Mouse (Mus musculus): ENCODE measurements around the gene 1810009A15Rik. TPM values are rescaled to one million over a fixed set of nuclear protein-coding genes. Genes with fewer than 3 reads are reported as not detected.

1810009A15Rik gene
- polyA plus RNA-seq, 1 experiment from 2014 or later = 43.1 TPM

DNA sequence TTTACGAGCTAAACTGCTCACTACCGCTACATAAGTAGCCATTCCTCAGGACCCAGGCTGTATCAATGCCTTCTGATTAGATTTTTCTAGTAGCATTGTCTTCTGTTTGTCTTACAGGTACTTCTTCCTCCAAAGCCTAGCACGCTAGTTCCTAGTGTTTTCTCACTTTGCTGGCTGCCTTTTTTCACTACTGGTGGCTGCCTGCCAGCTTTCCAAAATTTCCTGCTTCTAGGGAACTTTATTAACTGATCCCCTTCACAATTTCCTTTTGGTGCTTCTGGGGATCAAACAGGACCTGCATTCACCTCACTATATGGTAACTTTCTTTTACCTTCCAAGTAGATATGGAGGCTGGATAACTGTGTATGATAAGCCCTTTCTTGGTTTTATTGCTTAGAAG, 10.4 kb downstream of the 1810009A15Rik start:
- peak overlapping the region; percentile 87; the same call in 1 of the 2 replicates for H3K9ac ChIP-seq (replicated peaks; ENCODE audit: low read length)
- peak overlapping the region; percentile 85 for H3K4me3 ChIP-seq (replicated peaks; ENCODE audit: low read depth, low read length)
- DNase-seq (no peak), ATAC-seq (ENCODE audit: low FRiP score, low TSS enrichment) (no peak)
- peaks cover 39% of the 10 kb centered on the region for H3K36me3 ChIP-seq (ENCODE audit: control insufficient read depth, insufficient read depth, low read length)
- H3K9me3 ChIP-seq (ENCODE audit: control insufficient read depth, low read length) = no peaks in the 10 kb centered on the region
- peaks cover 14% of the 10 kb centered on the region for H3K4me1 ChIP-seq (ENCODE audit: control insufficient read depth, insufficient read depth, low read length)
- H3K27ac ChIP-seq (replicated peaks; ENCODE audit: low read depth, low read length) = no peak overlapping the region
- 70% methylated on average over 3 of the region's 3 CpGs for WGBS
- no peaks in the 10 kb centered on the region for H3K27me3 ChIP-seq (ENCODE audit: control insufficient read depth, insufficient read depth, low read length)
- H3K4me2 ChIP-seq (ENCODE audit: low read length) = peak overlapping the region; percentile 75

DNA sequence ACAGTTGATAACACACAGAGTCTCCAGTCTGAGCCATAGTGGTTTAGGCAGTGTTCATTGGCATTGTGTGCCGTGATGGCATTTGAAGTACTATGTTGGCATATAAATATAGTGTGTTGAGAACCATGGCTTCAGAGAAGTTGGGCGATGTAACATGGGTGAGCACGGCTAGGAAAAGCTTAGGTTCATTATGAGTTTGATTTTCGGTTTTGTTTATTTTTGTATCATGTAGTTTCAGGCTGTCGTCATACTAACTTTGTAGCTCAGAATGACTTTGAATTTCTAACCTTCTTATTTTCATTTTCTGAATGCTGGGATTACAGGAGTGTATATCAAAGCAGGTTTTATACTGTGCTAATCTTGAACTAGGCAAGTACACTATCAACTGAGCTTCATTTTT, 14.8 kb downstream of the 1810009A15Rik start:
- 96% methylated on average over 5 of the region's 5 CpGs for WGBS
- H3K36me3 ChIP-seq (ENCODE audit: control insufficient read depth, insufficient read depth, low read length) = peaks cover 62% of the 10 kb centered on the region
- no peak overlapping the region for H3K4me2 ChIP-seq (ENCODE audit: low read length)
- no peak overlapping the region for H3K27ac ChIP-seq (replicated peaks; ENCODE audit: low read depth, low read length)
- H3K4me1 ChIP-seq (ENCODE audit: control insufficient read depth, insufficient read depth, low read length) = peaks cover 7% of the 10 kb centered on the region; the same call in 1 of the 2 replicates
- no peak overlapping the region for H3K4me3 ChIP-seq (replicated peaks; ENCODE audit: low read depth, low read length)
- H3K9ac ChIP-seq (replicated peaks; ENCODE audit: low read length) = no peak overlapping the region
- H3K27me3 ChIP-seq (ENCODE audit: control insufficient read depth, insufficient read depth, low read length) = no peaks in the 10 kb centered on the region
- no peak for ATAC-seq (ENCODE audit: low FRiP score, low TSS enrichment)
- H3K9me3 ChIP-seq (ENCODE audit: control insufficient read depth, low read length) = no peaks in the 10 kb centered on the region
- no peak for DNase-seq

DNA sequence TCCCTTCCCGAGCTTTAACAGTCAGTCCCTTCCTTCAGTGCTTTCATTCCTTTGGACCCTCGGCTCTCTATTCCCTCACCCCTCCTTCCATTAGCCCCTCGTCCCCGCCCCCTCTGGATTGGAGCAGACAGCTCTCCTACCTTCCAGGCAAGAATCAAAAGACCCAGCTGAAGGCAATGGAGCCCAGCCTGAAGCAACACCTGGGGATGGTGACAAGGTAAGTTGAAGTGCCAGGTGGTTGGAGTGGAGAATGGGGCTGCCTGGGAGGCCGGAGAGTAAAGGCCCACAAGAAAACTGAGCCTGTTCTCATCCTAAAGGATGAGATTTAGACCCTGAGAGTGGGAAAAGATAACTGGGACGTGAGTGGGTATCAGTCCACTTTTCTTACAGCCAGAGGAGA, 19.9 kb downstream of the 1810009A15Rik start:
- 93% methylated on average over 6 of the region's 6 CpGs for whole genome bisulfite sequencing
- H3K4me1 ChIP-seq (ENCODE audit: control insufficient read depth, insufficient read depth, low read length) = no peaks in the 10 kb centered on the region
- H3K9ac ChIP-seq (replicated peaks; ENCODE audit: low read length) = no peak overlapping the region
- DNase-seq = no peak
- H3K27ac ChIP-seq (replicated peaks; ENCODE audit: low read depth, low read length) = no peak overlapping the region
- peaks cover 97% of the 10 kb centered on the region for H3K36me3 ChIP-seq (ENCODE audit: control insufficient read depth, insufficient read depth, low read length)
- ATAC-seq (ENCODE audit: low FRiP score, low TSS enrichment) = no peak
- H3K27me3 ChIP-seq (ENCODE audit: control insufficient read depth, insufficient read depth, low read length) = no peaks in the 10 kb centered on the region
- no peak overlapping the region for H3K4me3 ChIP-seq (replicated peaks; ENCODE audit: low read depth, low read length)
- no peaks in the 10 kb centered on the region for H3K9me3 ChIP-seq (ENCODE audit: control insufficient read depth, low read length)
- no peak overlapping the region for H3K4me2 ChIP-seq (ENCODE audit: low read length)

DNA sequence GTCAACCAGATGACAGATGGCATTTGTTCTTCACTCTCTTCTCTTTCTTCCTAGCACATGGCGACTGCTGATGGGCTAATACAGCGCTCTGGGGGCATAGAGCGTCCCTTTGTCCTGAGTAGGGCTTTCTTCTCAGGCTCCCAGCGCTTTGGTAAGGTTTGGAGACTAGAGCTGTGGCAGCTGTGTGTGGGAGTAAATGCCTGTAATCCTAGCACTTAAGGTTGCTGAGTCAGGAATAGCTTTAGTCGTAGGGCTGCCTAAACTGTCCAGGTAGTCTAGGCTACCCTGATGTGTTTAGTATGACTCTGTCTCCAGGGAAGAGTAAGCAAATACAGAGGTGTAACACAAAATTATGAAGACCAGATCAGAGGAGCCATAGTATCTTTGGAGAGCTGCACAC, 23.2 kb downstream of the 1810009A15Rik start:
- 96% methylated on average over 5 of the region's 5 CpGs for WGBS

DNA sequence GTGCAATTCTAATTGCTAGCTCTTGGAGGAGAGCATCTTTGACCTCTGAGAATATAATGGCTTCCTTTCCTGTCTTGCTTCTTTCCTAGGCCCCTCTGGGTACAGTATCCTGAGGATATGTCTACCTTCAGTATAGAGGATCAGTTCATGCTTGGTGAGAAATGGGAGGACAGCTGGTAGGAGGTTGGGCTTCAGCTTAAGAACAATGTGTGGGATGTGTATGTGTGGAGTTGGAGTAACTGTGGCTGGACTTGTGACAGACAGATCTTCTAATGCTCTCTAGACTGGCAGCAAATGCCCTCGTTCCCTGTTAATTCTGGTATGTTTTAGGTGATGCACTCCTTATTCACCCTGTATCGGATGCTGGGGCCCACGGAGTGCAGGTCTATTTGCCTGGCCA, 25.6 kb downstream of the 1810009A15Rik start:
- H3K27ac ChIP-seq (replicated peaks; ENCODE audit: low read depth, low read length) = no peak overlapping the region
- no peaks in the 10 kb centered on the region for H3K27me3 ChIP-seq (ENCODE audit: control insufficient read depth, insufficient read depth, low read length)
- ATAC-seq (ENCODE audit: low FRiP score, low TSS enrichment) = no peak

More for the DNA sequence above, 23.2 kb downstream of the 1810009A15Rik start:
- no peak for DNase-seq
- no peak overlapping the region for H3K9ac ChIP-seq (replicated peaks; ENCODE audit: low read length)
- H3K27me3 ChIP-seq (ENCODE audit: control insufficient read depth, insufficient read depth, low read length) = no peaks in the 10 kb centered on the region
- no peak overlapping the region for H3K4me2 ChIP-seq (ENCODE audit: low read length)
- H3K4me1 ChIP-seq (ENCODE audit: control insufficient read depth, insufficient read depth, low read length) = no peaks in the 10 kb centered on the region
- H3K36me3 ChIP-seq (ENCODE audit: control insufficient read depth, insufficient read depth, low read length) = peaks cover 100% of the 10 kb centered on the region
- H3K4me3 ChIP-seq (replicated peaks; ENCODE audit: low read depth, low read length) = no peak overlapping the region
- no peak overlapping the region for H3K27ac ChIP-seq (replicated peaks; ENCODE audit: low read depth, low read length)
- H3K9me3 ChIP-seq (ENCODE audit: control insufficient read depth, low read length) = no peaks in the 10 kb centered on the region
- ATAC-seq (ENCODE audit: low FRiP score, low TSS enrichment) = no peak

DNA sequence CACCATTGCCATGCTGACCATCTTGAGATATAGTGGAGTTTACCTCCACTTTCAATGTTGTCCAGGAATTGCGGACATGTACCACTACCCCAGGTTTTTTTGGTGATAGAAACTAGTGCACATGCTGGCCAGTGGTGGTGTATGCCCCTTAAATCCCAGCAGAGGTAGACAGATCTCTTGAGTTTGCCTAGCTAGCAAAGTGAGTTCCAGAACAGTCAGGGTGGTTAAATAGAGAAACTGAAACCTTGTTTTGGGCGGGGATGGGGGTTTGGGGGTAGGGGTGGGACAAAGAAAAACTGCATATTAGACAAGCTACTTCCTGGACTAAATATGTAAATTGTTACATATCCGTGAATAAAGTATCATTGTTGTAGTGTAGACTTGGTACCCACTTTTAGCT, 30.3 kb downstream of the 1810009A15Rik start:
- no peak for ATAC-seq (ENCODE audit: low FRiP score, low TSS enrichment)
- Histone ChIP-seq H3K36me3 (ENCODE audit: control insufficient read depth, insufficient read depth, low read length) (peaks cover 35% of the 10 kb centered on the region), H3K27me3 (ENCODE audit: control insufficient read depth, insufficient read depth, low read length) (no peaks in the 10 kb centered on the region), H3K9ac (replicated peaks; ENCODE audit: low read length) (no peak overlapping the region), H3K4me2 (ENCODE audit: low read length) (no peak overlapping the region), H3K9me3 (ENCODE audit: control insufficient read depth, low read length) (no peaks in the 10 kb centered on the region), H3K27ac (replicated peaks; ENCODE audit: low read depth, low read length) (no peak overlapping the region), H3K4me1 (ENCODE audit: control insufficient read depth, insufficient read depth, low read length) (peaks cover 10% of the 10 kb centered on the region; the same call in 1 of the 2 replicates), H3K4me3 (replicated peaks; ENCODE audit: low read depth, low read length) (no peak overlapping the region)
- 92% methylated on average over 3 of the region's 3 CpGs for WGBS
- no peak for DNase-seq

More for the DNA sequence above, 25.6 kb downstream of the 1810009A15Rik start:
- Histone ChIP-seq H3K4me1 (ENCODE audit: control insufficient read depth, insufficient read depth, low read length) (no peaks in the 10 kb centered on the region), H3K9ac (replicated peaks; ENCODE audit: low read length) (no peak overlapping the region), H3K36me3 (ENCODE audit: control insufficient read depth, insufficient read depth, low read length) (peaks cover 80% of the 10 kb centered on the region), H3K9me3 (ENCODE audit: control insufficient read depth, low read length) (no peaks in the 10 kb centered on the region), H3K4me3 (replicated peaks; ENCODE audit: low read depth, low read length) (no peak overlapping the region), H3K4me2 (ENCODE audit: low read length) (no peak overlapping the region)
- no peak for DNase-seq
- 94% methylated on average over 3 of the region's 3 CpGs for WGBS

DNA sequence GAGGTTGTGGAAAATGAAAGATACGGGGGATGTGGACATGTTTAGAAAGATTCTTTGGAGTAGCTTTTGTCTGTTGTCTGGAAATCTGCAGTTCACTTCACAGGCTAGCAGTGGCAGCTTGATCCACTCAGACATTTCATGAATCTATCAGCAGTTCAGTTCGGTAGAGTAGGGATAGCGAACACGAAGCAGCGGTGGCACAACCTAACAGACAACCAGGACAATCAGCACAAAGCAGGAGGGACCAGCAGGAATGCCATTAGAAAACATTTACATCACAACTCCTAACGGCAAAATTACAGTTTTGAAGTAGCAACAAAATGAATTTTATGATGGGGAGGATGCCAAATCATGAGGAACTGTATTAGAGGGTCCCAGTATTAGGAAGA, 31.0 kb downstream of the 1810009A15Rik start:
- ATAC-seq (ENCODE audit: low FRiP score, low TSS enrichment) (no peak), DNase-seq (no peak)
- Histone ChIP-seq H3K4me3 (replicated peaks; ENCODE audit: low read depth, low read length) (peak overlapping the region; percentile 83), H3K4me1 (ENCODE audit: control insufficient read depth, insufficient read depth, low read length) (peaks cover 10% of the 10 kb centered on the region; the same call in 1 of the 2 replicates), H3K9ac (replicated peaks; ENCODE audit: low read length) (peak overlapping the region; percentile 80; the same call in 1 of the 2 replicates), H3K4me2 (ENCODE audit: low read length) (peak overlapping the region; percentile 62), H3K27me3 (ENCODE audit: control insufficient read depth, insufficient read depth, low read length) (no peaks in the 10 kb centered on the region), H3K9me3 (ENCODE audit: control insufficient read depth, low read length) (no peaks in the 10 kb centered on the region), H3K27ac (replicated peaks; ENCODE audit: low read depth, low read length) (peak overlapping the region; percentile 85), H3K36me3 (ENCODE audit: control insufficient read depth, insufficient read depth, low read length) (peaks cover 32% of the 10 kb centered on the region)
- WGBS = 73% methylated on average over 6 of the region's 6 CpGs

DNA sequence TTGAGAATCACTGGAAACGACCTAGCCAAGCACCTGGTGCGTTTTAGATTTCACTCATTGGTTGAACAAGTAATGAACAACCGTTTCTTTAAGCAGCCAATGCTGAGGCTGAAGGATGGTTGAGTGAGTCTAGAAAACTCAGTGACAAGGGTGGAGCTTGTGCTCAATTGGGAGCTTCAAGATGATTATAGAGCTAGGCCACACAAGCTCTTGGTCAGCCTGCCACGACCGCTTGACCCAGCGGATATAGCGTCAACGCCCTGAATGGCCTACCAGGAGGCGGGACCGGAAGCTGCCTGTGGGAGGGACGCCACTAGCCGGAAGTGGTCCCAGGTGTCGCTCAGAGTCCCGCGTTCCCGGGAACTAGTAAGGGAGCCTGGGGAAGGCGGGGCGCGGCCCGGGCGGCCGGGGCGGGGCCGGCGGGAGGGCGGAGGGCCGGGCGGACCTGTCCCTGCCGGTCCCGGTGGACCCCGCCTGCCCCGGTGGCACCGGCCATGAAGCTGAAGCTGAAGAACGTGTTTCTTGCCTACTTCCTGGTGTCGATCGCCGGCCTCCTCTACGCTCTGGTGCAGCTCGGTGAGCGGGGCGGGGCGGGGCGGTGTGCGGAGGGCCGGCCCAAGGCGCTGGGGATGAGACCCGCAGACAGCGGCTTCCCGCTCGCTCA, 31.6 kb downstream of the 1810009A15Rik start, which contains the start of gene B3gat3:
Gene B3gat3 (plus strand): TSS at position 302 of the 664 bp plus-strand sequence.
- Histone ChIP-seq H3K27ac (replicated peaks; ENCODE audit: low read depth, low read length) (peak within 1 kb of the TSS; percentile 85), H3K9ac (replicated peaks; ENCODE audit: low read length) (peak within 1 kb of the TSS; percentile 80), H3K4me1 (ENCODE audit: control insufficient read depth, insufficient read depth, low read length) (peaks cover 10% of the 10 kb centered on the region; the same call in 1 of the 2 replicates), H3K36me3 (ENCODE audit: control insufficient read depth, insufficient read depth, low read length) (peaks cover 29% of the 10 kb centered on the region), H3K27me3 (ENCODE audit: control insufficient read depth, insufficient read depth, low read length) (no peaks in the 10 kb centered on the region), H3K4me2 (ENCODE audit: low read length) (peak within 1 kb of the TSS; percentile 62), H3K4me3 (replicated peaks; ENCODE audit: low read depth, low read length) (peak within 1 kb of the TSS; percentile 83), H3K9me3 (ENCODE audit: control insufficient read depth, low read length) (no peaks in the 10 kb centered on the region)
- ATAC-seq (ENCODE audit: low FRiP score, low TSS enrichment) (peak; percentile 96), DNase-seq (peak; percentile 95)
- WGBS = 2% methylated on average over 50 of the region's 50 CpGs

DNA sequence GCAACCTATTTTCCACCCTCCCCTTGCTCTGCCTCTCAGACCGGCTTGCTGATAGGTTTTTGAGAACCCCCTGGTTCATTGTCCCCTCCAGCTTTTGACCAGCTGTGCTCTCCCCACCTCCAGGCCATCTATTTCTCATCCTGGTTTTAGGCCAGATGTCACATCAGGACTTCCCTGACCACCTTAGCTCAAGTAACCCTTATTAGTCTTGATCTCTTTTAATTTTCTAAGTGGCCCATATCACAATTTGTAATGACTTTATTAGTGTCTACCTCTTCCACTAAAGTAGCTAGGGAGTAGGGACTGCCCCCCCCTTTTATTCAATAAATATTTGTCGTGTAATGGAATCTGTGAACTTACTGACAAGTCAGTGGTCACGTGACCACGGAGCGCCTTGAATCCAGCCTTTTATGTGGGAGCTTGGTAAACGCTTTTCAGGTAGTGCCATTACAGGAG, 32.2 kb downstream of the 1810009A15Rik start:
- H3K27ac ChIP-seq (replicated peaks; ENCODE audit: low read depth, low read length) = peak overlapping the region; percentile 85
- H3K4me1 ChIP-seq (ENCODE audit: control insufficient read depth, insufficient read depth, low read length) = peaks cover 10% of the 10 kb centered on the region; the same call in 1 of the 2 replicates
- H3K9ac ChIP-seq (replicated peaks; ENCODE audit: low read length) = peak overlapping the region; percentile 80
- ATAC-seq (ENCODE audit: low FRiP score, low TSS enrichment) = no peak; the same call in 1 of the 2 replicates
- peak; percentile 74 for DNase-seq
- peaks cover 29% of the 10 kb centered on the region for H3K36me3 ChIP-seq (ENCODE audit: control insufficient read depth, insufficient read depth, low read length)
- no peaks in the 10 kb centered on the region for H3K27me3 ChIP-seq (ENCODE audit: control insufficient read depth, insufficient read depth, low read length)
- H3K4me3 ChIP-seq (replicated peaks; ENCODE audit: low read depth, low read length) = peak overlapping the region; percentile 83
- peak overlapping the region; percentile 62 for H3K4me2 ChIP-seq (ENCODE audit: low read length)
- no peaks in the 10 kb centered on the region for H3K9me3 ChIP-seq (ENCODE audit: control insufficient read depth, low read length)
- 2% methylated on average over 6 of the region's 6 CpGs for WGBS
